Mouse (Mus musculus): Measurements from ENCODE around the gene Cfl1. TPM values are rescaled to one million over a fixed set of nuclear protein-coding genes. Genes with fewer than 3 reads are reported as not detected.

The Cfl1 gene
- polyA plus RNA-seq, 1 experiment from 2014 or later, result 1,341 TPM

- H3K4me2 ChIP-seq, result no peak overlapping the region
- H3K4me1 ChIP-seq (replicated peaks), result no peaks in the 10 kb centered on the region
- 0 out of 2 replicates have a peak, but pooled peaks cover 3% of the 10 kb centered on the region for H3K27me3 ChIP-seq
- H3K4me3 ChIP-seq (replicated peaks), result no peak overlapping the region
- no peaks in the 10 kb centered on the region for H3K9me3 ChIP-seq (replicated peaks)
- 68% methylated on average over 9 of the region's 9 CpGs for WGBS (ENCODE audit: insufficient replicate concordance)
- ATAC-seq (ENCODE audit: low read depth) (no peak), DNase-seq (no peak)
- H3K9ac ChIP-seq, result no peak overlapping the region
- H3K36me3 ChIP-seq, result no peaks in the 10 kb centered on the region
- no peak overlapping the region for H3K27ac ChIP-seq
Observed at GRCm38 (mm10) chr19:5543362-5543761, 53.1 kb downstream of the Cfl1 start.

DNA sequence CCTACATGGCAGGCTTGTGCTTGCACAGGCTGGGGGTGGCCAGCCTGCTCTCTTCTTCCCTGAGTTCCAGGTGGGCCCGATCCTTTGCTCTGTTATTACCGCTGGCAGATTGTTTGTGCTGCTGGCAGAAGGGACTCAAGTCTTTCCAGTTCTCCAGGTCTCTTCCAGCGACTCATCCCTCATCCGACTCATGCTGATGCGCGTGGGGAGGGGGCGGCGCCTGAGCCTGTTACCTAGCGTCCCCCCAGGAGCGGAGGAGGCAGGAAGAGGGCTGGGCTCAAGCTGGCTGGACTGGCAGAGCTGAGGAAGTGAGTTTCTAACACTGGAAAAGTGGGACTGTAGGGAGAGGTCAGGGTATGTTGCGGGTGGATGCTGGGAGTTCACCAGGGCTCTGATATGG, 53.8 kb downstream of the Cfl1 start:
- Histone ChIP-seq H3K9me3 (replicated peaks) (no peaks in the 10 kb centered on the region), H3K4me3 (replicated peaks) (no peak overlapping the region), H3K4me2 (no peak overlapping the region), H3K27ac (no peak overlapping the region), H3K9ac (no peak overlapping the region), H3K4me1 (replicated peaks) (no peaks in the 10 kb centered on the region), H3K36me3 (no peaks in the 10 kb centered on the region), H3K27me3 (0 out of 2 replicates have a peak, but pooled peaks cover 3% of the 10 kb centered on the region)
- DNase-seq, result no peak
- WGBS (ENCODE audit: insufficient replicate concordance), result 61% methylated on average over 11 of the region's 11 CpGs
- ATAC-seq (ENCODE audit: low read depth), result no peak

Other genes starting within 250 kb of the Cfl1 start
- 7.7 and 10.4 TPM in 2 replicates for gene Pacs1, start 217.3 kb upstream of the Cfl1 start, polyA plus RNA-seq (2015; fragmentation: Nextera tagmentation; extraction: Ambion mirVana)
- gene Sf3b2, start 195.0 kb upstream of the Cfl1 start, polyA plus RNA-seq (2015; fragmentation: Nextera tagmentation; extraction: Ambion mirVana), result 157 TPM in 2 replicates
- 0.15 and 0.17 TPM in 2 replicates for gene Gal3st3, start 192.1 kb upstream of the Cfl1 start, polyA plus RNA-seq (2015; fragmentation: Nextera tagmentation; extraction: Ambion mirVana)
- not detected in 2 replicates for gene Catsper1, start 154.7 kb upstream of the Cfl1 start, polyA plus RNA-seq (2015; fragmentation: Nextera tagmentation; extraction: Ambion mirVana)
- gene Cst6, start 140.9 kb upstream of the Cfl1 start, polyA plus RNA-seq (2015; fragmentation: Nextera tagmentation; extraction: Ambion mirVana), result 0.34 and 0.39 TPM in 2 replicates
- gene Eif1ad, start 123.7 kb upstream of the Cfl1 start, polyA plus RNA-seq (2015; fragmentation: Nextera tagmentation; extraction: Ambion mirVana), result 39.6 and 42.6 TPM in 2 replicates
- gene Banf1, start 123.3 kb upstream of the Cfl1 start, polyA plus RNA-seq (2015; fragmentation: Nextera tagmentation; extraction: Ambion mirVana), result 337 and 338 TPM in 2 replicates
- gene Sart1, start 101.8 kb upstream of the Cfl1 start, polyA plus RNA-seq (2015; fragmentation: Nextera tagmentation; extraction: Ambion mirVana), result 35.1 and 41.0 TPM in 2 replicates
- gene Tsga10ip, start 87.9 kb upstream of the Cfl1 start, polyA plus RNA-seq (2015; fragmentation: Nextera tagmentation; extraction: Ambion mirVana), result 0.12 TPM in 1 of 2 replicates, not detected in the other
- gene Drap1, start 65.5 kb upstream of the Cfl1 start, polyA plus RNA-seq (2015; fragmentation: Nextera tagmentation; extraction: Ambion mirVana), result 90.0 and 94.5 TPM in 2 replicates
- gene AI837181, start 65.3 kb upstream of the Cfl1 start, polyA plus RNA-seq (2015; fragmentation: Nextera tagmentation; extraction: Ambion mirVana), result 18.0 and 19.0 TPM in 2 replicates
- not detected in 2 replicates for gene Fosl1, start 42.9 kb upstream of the Cfl1 start, polyA plus RNA-seq (2015; fragmentation: Nextera tagmentation; extraction: Ambion mirVana)
- 2.0 and 2.1 TPM in 2 replicates for gene Ccdc85b, start 32.6 kb upstream of the Cfl1 start, polyA plus RNA-seq (2015; fragmentation: Nextera tagmentation; extraction: Ambion mirVana)
- gene Fibp, start 29.8 kb upstream of the Cfl1 start, polyA plus RNA-seq (2015; fragmentation: Nextera tagmentation; extraction: Ambion mirVana), result 34.0 and 34.7 TPM in 2 replicates
- gene Ctsw, start 21.9 kb upstream of the Cfl1 start, polyA plus RNA-seq (2015; fragmentation: Nextera tagmentation; extraction: Ambion mirVana), result 0.35 and 0.53 TPM in 2 replicates
- gene Efemp2, start 16.5 kb upstream of the Cfl1 start, polyA plus RNA-seq (2015; fragmentation: Nextera tagmentation; extraction: Ambion mirVana), result 20.4 and 21.4 TPM in 2 replicates
- 16.3 and 16.8 TPM in 2 replicates for gene Mus81, start 2.1 kb upstream of the Cfl1 start, polyA plus RNA-seq (2015; fragmentation: Nextera tagmentation; extraction: Ambion mirVana)
- 0.09 TPM in 1 of 2 replicates, not detected in the other for gene 1700020D05Rik, start 13.3 kb downstream of the Cfl1 start, polyA plus RNA-seq (2015; fragmentation: Nextera tagmentation; extraction: Ambion mirVana)
- gene Snx32, start 20.1 kb downstream of the Cfl1 start, polyA plus RNA-seq (2015; fragmentation: Nextera tagmentation; extraction: Ambion mirVana), result 6.4 and 7.0 TPM in 2 replicates
- 0.06 and 0.09 TPM in 2 replicates for gene Ovol1, start 70.2 kb downstream of the Cfl1 start, polyA plus RNA-seq (2015; fragmentation: Nextera tagmentation; extraction: Ambion mirVana)
- 2.3 and 2.9 TPM in 2 replicates for gene Ap5b1, start 77.6 kb downstream of the Cfl1 start, polyA plus RNA-seq (2015; fragmentation: Nextera tagmentation; extraction: Ambion mirVana)
- gene Rnaseh2c, start 111.4 kb downstream of the Cfl1 start, polyA plus RNA-seq (2015; fragmentation: Nextera tagmentation; extraction: Ambion mirVana), result 164 and 176 TPM in 2 replicates
- gene Kat5, start 119.8 kb downstream of the Cfl1 start, polyA plus RNA-seq (2015; fragmentation: Nextera tagmentation; extraction: Ambion mirVana), result 21.7 and 23.8 TPM in 2 replicates
- 24.5 and 28.8 TPM in 2 replicates for gene Rela, start 147.0 kb downstream of the Cfl1 start, polyA plus RNA-seq (2015; fragmentation: Nextera tagmentation; extraction: Ambion mirVana)
- 23.3 and 24.6 TPM in 2 replicates for gene Sipa1, start 173.3 kb downstream of the Cfl1 start, polyA plus RNA-seq (2015; fragmentation: Nextera tagmentation; extraction: Ambion mirVana)
- 13.8 and 15.9 TPM in 2 replicates for gene Map3k11, start 198.3 kb downstream of the Cfl1 start, polyA plus RNA-seq (2015; fragmentation: Nextera tagmentation; extraction: Ambion mirVana)
- gene Pcnx3, start 198.5 kb downstream of the Cfl1 start, polyA plus RNA-seq (2015; fragmentation: Nextera tagmentation; extraction: Ambion mirVana), result 9.1 and 10.1 TPM in 2 replicates
- gene Kcnk7, start 213.9 kb downstream of the Cfl1 start, polyA plus RNA-seq (2015; fragmentation: Nextera tagmentation; extraction: Ambion mirVana), result 0.21 and 0.46 TPM in 2 replicates
- gene Ehbp1l1, start 235.9 kb downstream of the Cfl1 start, polyA plus RNA-seq (2015; fragmentation: Nextera tagmentation; extraction: Ambion mirVana), result 105 and 111 TPM in 2 replicates
- 44.5 and 47.0 TPM in 2 replicates for gene Fam89b, start 239.2 kb downstream of the Cfl1 start, polyA plus RNA-seq (2015; fragmentation: Nextera tagmentation; extraction: Ambion mirVana)

Measured in liver, embryonic 13.5 days (tissue).